Mouse (Mus musculus) cortical plate, adult 2 months (tissue): Measurements from ENCODE around the gene Cyp2b23. TPM values are rescaled to one million over a fixed set of nuclear protein-coding genes. Genes with fewer than 3 reads are reported as not detected.
"Not testable (repeated sequence)": the region's sequence is repeated elsewhere in the genome, so short reads cannot be mapped to it uniquely, and the experiment has no call there.

ENCODE experiments used
- H3K27ac ChIP-seq: fragments of 200-500 bp; 2 replicates; pipeline ENCODE4 v1.5.1; 2012; ENCODE audit warnings: low read length, control low read depth, inconsistent platforms; ENCODE audit not compliant: insufficient read depth
- H3K4me1 ChIP-seq: fragments of 200-500 bp; 2 replicates; pipeline ENCODE4 v1.6.1; 2011; ENCODE audit warnings: low read length; ENCODE audit not compliant: control insufficient read depth, insufficient read depth
- H3K4me3 ChIP-seq: fragments of 200-500 bp; 2 replicates; pipeline ENCODE4 v1.5.1; 2011; ENCODE audit warnings: mild to moderate bottlenecking, low read length, control low read depth; ENCODE audit not compliant: insufficient read depth
- CTCF ChIP-seq: fragments of 200-500 bp; IDR thresholded peaks from 2 replicates; pipeline ENCODE4 v1.5.1; 2011; ENCODE audit warnings: mild to moderate bottlenecking, control low read depth, low read length; ENCODE audit not compliant: insufficient read depth; ENCODE audit errors: extremely low read depth
- POLR2A ChIP-seq: fragments of 200-500 bp; IDR thresholded peaks from 2 replicates; pipeline ENCODE4 v1.6.1; 2011; ENCODE audit warnings: mild to moderate bottlenecking, low read length, control low read depth; ENCODE audit not compliant: insufficient read depth; ENCODE audit errors: extremely low read depth
- polyA plus RNA-seq: library from polyadenylated mRNA; depleted of rRNA; stranded (reverse); fragments of >200 nt; gene quantifications from 2 replicates; pipeline ENCODE4 v1.2.3, GENCODE M21; 2012; rRNA removed

Gene Cyp2b23
- not detected in 2 replicates for polyA plus RNA-seq

- TF ChIP-seq CTCF: no peak
- H3K4me1 ChIP-seq: no peaks in the 10 kb centered on the region
- H3K4me3 ChIP-seq: no peak within 1 kb of the TSS
- no peak within 1 kb of the TSS for H3K27ac ChIP-seq
These were observed at the start of gene Cyp2b23 for GRCm38 (mm10) chr7:26686337-26686736. TSS of gene Cyp2b23 (minus strand) at chr7:26686437.

GRCm38 (mm10) chr7:26711061-26711460, 24.8 kb upstream of the Cyp2b23 start:
- Histone ChIP-seq H3K4me1 (no peaks in the 10 kb centered on the region), H3K27ac (no peak overlapping the region), H3K4me3 (no peak overlapping the region)
- TF ChIP-seq POLR2A: no peak
- TF ChIP-seq CTCF: no peak

- Histone ChIP-seq H3K27ac (no peak overlapping the region), H3K4me1 (no peaks in the 10 kb centered on the region), H3K4me3 (no peak overlapping the region)
- no peak for TF ChIP-seq POLR2A
- TF ChIP-seq CTCF: no peak
These were observed 20.8 kb upstream of the Cyp2b23 start for GRCm38 (mm10) chr7:26707061-26707460.

- H3K27ac ChIP-seq, H3K4me1 ChIP-seq, H3K4me3 ChIP-seq: not testable (repeated sequence)
These were observed 20.0 kb upstream of the Cyp2b23 start for GRCm38 (mm10) chr7:26706191-26706590.

GRCm38 (mm10) chr7:26700151-26700550, 13.9 kb upstream of the Cyp2b23 start:
- no peak for TF ChIP-seq CTCF
- H3K4me3 ChIP-seq: no peak overlapping the region
- H3K4me1 ChIP-seq: no peaks in the 10 kb centered on the region
- H3K27ac ChIP-seq: no peak overlapping the region

- H3K27ac ChIP-seq: no peak overlapping the region
- TF ChIP-seq POLR2A (no peak), CTCF (no peak)
- no peaks in the 10 kb centered on the region for H3K4me1 ChIP-seq
- no peak overlapping the region for H3K4me3 ChIP-seq
These were observed 524 bp downstream of the Cyp2b23 start for GRCm38 (mm10) chr7:26685713-26686112.

- not testable (repeated sequence) for H3K27ac ChIP-seq, H3K4me1 ChIP-seq, H3K4me3 ChIP-seq
These were observed 18.8 kb downstream of the Cyp2b23 start for GRCm38 (mm10) chr7:26667466-26667865.

GRCm38 (mm10) chr7:26666011-26666410, 20.2 kb downstream of the Cyp2b23 start:
- no peak overlapping the region for H3K27ac ChIP-seq
- H3K4me3 ChIP-seq: no peak overlapping the region
- H3K4me1 ChIP-seq: no peaks in the 10 kb centered on the region
- TF ChIP-seq POLR2A (no peak), CTCF (no peak)

GRCm38 (mm10) chr7:26618364-26618763, 67.9 kb downstream of the Cyp2b23 start, which contains the start of gene Vmn1r185:
TSS of gene Vmn1r185 (minus strand) at chr7:26618464.
- H3K27ac ChIP-seq, H3K4me3 ChIP-seq, H3K4me1 ChIP-seq: not testable (repeated sequence)

Other genes with a start within 250 kb of the Cyp2b23 start
- gene Nlrp9a, start 151.4 kb downstream of the Cyp2b23 start, polyA plus RNA-seq: not detected in 2 replicates
- not detected in 2 replicates for gene Vmn1r185, start 68.0 kb downstream of the Cyp2b23 start, polyA plus RNA-seq
- not detected in 2 replicates for gene Cyp2b19, start 70.7 kb upstream of the Cyp2b23 start, polyA plus RNA-seq
- not detected in 2 replicates for gene Cyp2g1, start 122.5 kb upstream of the Cyp2b23 start, polyA plus RNA-seq
- gene Cyp2a5, start 148.9 kb upstream of the Cyp2b23 start, polyA plus RNA-seq: 0.10 TPM in 1 of 2 replicates, not detected in the other